Comparison of ENCODE assay signal across 21 mouse cellular contexts in genomic region chr2:77379332-77379731, GRCm38 (mm10).
DNase-seq lines count a peak whose midpoint lies in the region; ATAC-seq and TF ChIP-seq lines count a peak whose summit lies in the region.
"Had no signal": no experiment of that assay in that cellular context is flagged by ENCODE, and none has a peak within 500 bp of the region (broad histone marks: within the 10 kb centered on the region; RNA-seq: fewer than 3 reads in every experiment).

No protein-coding gene starts in this region.

- no peaks in the 10 kb centered on the region for H3K9me3 ChIP-seq in kidney, embryonic 15.5 days (replicated peaks)
- no peaks in the 10 kb centered on the region for H3K9me3 ChIP-seq in kidney, postnatal 0 days (replicated peaks; ENCODE audit: low read length)
- H3K9me3 ChIP-seq: embryonic facial prominence, embryonic 13.5 days; embryonic facial prominence, embryonic 15.5 days; forebrain, embryonic 10.5 days; forebrain, embryonic 12.5 days had no signal

- TF ChIP-seq CTCF in kidney, postnatal 0 days (IDR thresholded peaks at IDR 0.05; ENCODE audit: low read depth) = no peak

- WGBS in kidney, embryonic 15.5 days = 48% methylated on average over 5 of the region's 5 CpGs
- 53% methylated on average over 5 of the region's 5 CpGs for WGBS in kidney, postnatal 0 days

- no peak overlapping the region for H3K4me3 ChIP-seq in kidney, embryonic 15.5 days (replicated peaks)
- H3K4me3 ChIP-seq in kidney, postnatal 0 days (replicated peaks; ENCODE audit: low read depth, low read length) = no peak overlapping the region
- H3K4me3 ChIP-seq: embryonic facial prominence, embryonic 13.5 days; embryonic facial prominence, embryonic 15.5 days; erythroblast, embryonic 14.5 days; forebrain, embryonic 10.5 days; forebrain, embryonic 12.5 days had no signal

- peaks cover 6% of the 10 kb centered on the region; the same call in 1 of the 2 replicates for H3K4me1 ChIP-seq in kidney, embryonic 15.5 days
- H3K4me1 ChIP-seq in kidney, postnatal 0 days (replicated peaks; ENCODE audit: insufficient read depth, low read length) = no peaks in the 10 kb centered on the region
- H3K4me1 ChIP-seq: embryonic facial prominence, embryonic 13.5 days; embryonic facial prominence, embryonic 15.5 days; forebrain, embryonic 10.5 days; forebrain, embryonic 12.5 days had no signal

- no peaks in the 10 kb centered on the region for H3K36me3 ChIP-seq in kidney, embryonic 15.5 days
- no peaks in the 10 kb centered on the region for H3K36me3 ChIP-seq in kidney, postnatal 0 days (ENCODE audit: insufficient read depth, low read length)
- H3K36me3 ChIP-seq: embryonic facial prominence, embryonic 13.5 days; embryonic facial prominence, embryonic 15.5 days; forebrain, embryonic 10.5 days; forebrain, embryonic 12.5 days had no signal

- no peak for DNase-seq in kidney, postnatal 14 days
- peak; percentile 47 for DNase-seq in kidney, postnatal 0 days (ENCODE audit: low spot score)
- no peak for DNase-seq in kidney, adult 18-20 months
- DNase-seq: adrenal gland, adult 2 months; adrenal gland, postnatal 10 days; adrenal gland, postnatal 25 days; cerebellum, adult 11 months; cerebellum, adult 18-20 months; cerebellum, adult 8-10 months; cerebellum, adult 9-11 months; cerebellum, postnatal 14 days; cerebellum, postnatal 36 days; embryo, embryonic 11 days had no signal

- H3K27me3 ChIP-seq in kidney, embryonic 15.5 days = no peaks in the 10 kb centered on the region
- no peaks in the 10 kb centered on the region for H3K27me3 ChIP-seq in kidney, postnatal 0 days (ENCODE audit: insufficient read depth, low read length)
- H3K27me3 ChIP-seq: embryonic facial prominence, embryonic 13.5 days; embryonic facial prominence, embryonic 15.5 days; forebrain, embryonic 12.5 days had no signal

- H3K9ac ChIP-seq in kidney, embryonic 15.5 days = no peak overlapping the region
- H3K9ac ChIP-seq in kidney, postnatal 0 days (ENCODE audit: low read depth, low read length) = no peak overlapping the region
- H3K9ac ChIP-seq: embryonic facial prominence, embryonic 13.5 days; embryonic facial prominence, embryonic 15.5 days; forebrain, embryonic 12.5 days had no signal

- no peak overlapping the region for H3K4me2 ChIP-seq in kidney, embryonic 15.5 days
- no peak overlapping the region for H3K4me2 ChIP-seq in kidney, postnatal 0 days (ENCODE audit: low read length)
- H3K4me2 ChIP-seq: embryonic facial prominence, embryonic 13.5 days; embryonic facial prominence, embryonic 15.5 days; forebrain, embryonic 12.5 days had no signal

- peak overlapping the region; percentile 24; the same call in 1 of the 2 replicates for H3K27ac ChIP-seq in kidney, embryonic 15.5 days
- no peak overlapping the region for H3K27ac ChIP-seq in kidney, postnatal 0 days
- H3K27ac ChIP-seq: embryonic facial prominence, embryonic 13.5 days; embryonic facial prominence, embryonic 15.5 days; forebrain, embryonic 10.5 days; forebrain, embryonic 12.5 days had no signal

- peak; percentile 90 for ATAC-seq in kidney, embryonic 15.5 days (replicated peaks; ENCODE audit: low FRiP score)
- peak; percentile 71 for ATAC-seq in kidney, postnatal 0 days (replicated peaks; ENCODE audit: low FRiP score, low read depth)
- ATAC-seq: forebrain, embryonic 14.5 days; forebrain, embryonic 16.5 days had no signal
